Mouse (Mus musculus) cerebellum, postnatal 36 days (tissue): ENCODE data around the gene Zfp668.

Experiments
- DNase-seq, 2 experiments: peaks; one replicate each; pipeline ENCODE4 v3.0.0; 2021 to 2022; ENCODE audit warnings: mixed read lengths in 2 of 2

Gene Zfp668

GRCm38 (mm10) chr7:127894480-127894879, 17.9 kb upstream of the Zfp668 start:
- no peak for DNase-seq

- no peak for DNase-seq
Observed at GRCm38 (mm10) chr7:127890798-127891197, 14.2 kb upstream of the Zfp668 start, which contains the start of gene Prss53. TSS of gene Prss53 (minus strand) at chr7:127890970.

GRCm38 (mm10) chr7:127888821-127889220, 12.2 kb upstream of the Zfp668 start:
- no peak for DNase-seq

- DNase-seq: no peak
Observed at GRCm38 (mm10) chr7:127887781-127888180, 11.2 kb upstream of the Zfp668 start.

- peak in 1 of 2 experiments; percentile 1 for DNase-seq
Observed at GRCm38 (mm10) chr7:127887191-127887590, 10.6 kb upstream of the Zfp668 start.

GRCm38 (mm10) chr7:127886551-127886950, 9.9 kb upstream of the Zfp668 start:
- DNase-seq: no peak

GRCm38 (mm10) chr7:127885951-127886350, 9.3 kb upstream of the Zfp668 start:
- no peak for DNase-seq

- DNase-seq: no peak
Observed at GRCm38 (mm10) chr7:127880431-127880830, 3.8 kb upstream of the Zfp668 start.

- DNase-seq: no peak
Observed at GRCm38 (mm10) chr7:127879301-127879700, 2.7 kb upstream of the Zfp668 start.

- DNase-seq: peak in 1 of 2 experiments; percentile 80
Observed at GRCm38 (mm10) chr7:127876041-127876466, 574 bp downstream of the Zfp668 start, which contains the start of gene Zfp646. TSS of gene Zfp646 (plus strand) at chr7:127876221.

GRCm38 (mm10) chr7:127875627-127876001, 1.0 kb downstream of the Zfp668 start:
- DNase-seq: peak; percentile 99 to 100

- no peak for DNase-seq
Observed at GRCm38 (mm10) chr7:127874812-127875626, 1.6 kb downstream of the Zfp668 start.

- DNase-seq: no peak
Observed at GRCm38 (mm10) chr7:127870136-127870821, 6.3 kb downstream of the Zfp668 start.

GRCm38 (mm10) chr7:127869149-127869810, 7.3 kb downstream of the Zfp668 start:
- DNase-seq: no peak

- DNase-seq: no peak
Observed at GRCm38 (mm10) chr7:127867641-127868040, 9.0 kb downstream of the Zfp668 start.

- DNase-seq: no peak
Observed at GRCm38 (mm10) chr7:127866434-127866833, 10.2 kb downstream of the Zfp668 start.

- no peak for DNase-seq
Observed at GRCm38 (mm10) chr7:127858258-127858657, 18.4 kb downstream of the Zfp668 start.

GRCm38 (mm10) chr7:127850906-127851305, 25.7 kb downstream of the Zfp668 start:
- DNase-seq: no peak

- DNase-seq: no peak
Observed at GRCm38 (mm10) chr7:127849973-127850875, 26.4 kb downstream of the Zfp668 start.

- peak; percentile 80 to 81 for DNase-seq
Observed at GRCm38 (mm10) chr7:127842001-127842718, 34.5 kb downstream of the Zfp668 start.

GRCm38 (mm10) chr7:127841340-127842000, 35.2 kb downstream of the Zfp668 start:
- DNase-seq: peak; percentile 91 to 96
